Mouse (Mus musculus) small intestine, adult 2 months (tissue): ENCODE measurements around the gene Gli3. TPM values are rescaled to one million over a fixed set of nuclear protein-coding genes. Genes with fewer than 3 reads are reported as not detected.

Source experiments
- H3K27ac ChIP-seq: fragments of 200-500 bp; 2 replicates; pipeline ENCODE4 v1.5.1; 2012; ENCODE audit warnings: low read depth, low read length, control low read depth, inconsistent platforms; ENCODE audit not compliant: insufficient read depth
- H3K27me3 ChIP-seq: fragments of 200-500 bp; 2 replicates; pipeline ENCODE4 v1.6.1; 2012; ENCODE audit warnings: mild to moderate bottlenecking, moderate library complexity, low read length, inconsistent platforms; ENCODE audit not compliant: control insufficient read depth, insufficient read depth
- H3K36me3 ChIP-seq: fragments of 200-500 bp; 2 replicates; pipeline ENCODE4 v1.6.1; 2012; ENCODE audit warnings: mild to moderate bottlenecking, low read length, control low read depth, inconsistent platforms; ENCODE audit not compliant: control insufficient read depth, insufficient read depth
- H3K4me1 ChIP-seq: fragments of 200-500 bp; 2 replicates; pipeline ENCODE4 v1.6.1; 2012; ENCODE audit warnings: low read length, inconsistent platforms, mixed read lengths; ENCODE audit not compliant: control insufficient read depth, insufficient read depth, insufficient read length
- H3K4me3 ChIP-seq: fragments of 200-500 bp; 2 replicates; pipeline ENCODE4 v1.5.1; 2012; ENCODE audit warnings: low read depth, mild to moderate bottlenecking, control low read depth, inconsistent platforms, low read length, moderate library complexity
- CTCF ChIP-seq: fragments of 200-500 bp; IDR thresholded peaks from 2 replicates; pipeline ENCODE4 v1.5.1; 2012; ENCODE audit warnings: low read depth, mild to moderate bottlenecking, control low read depth, inconsistent platforms, low read length, moderate library complexity, mixed read lengths; ENCODE audit not compliant: insufficient replicate concordance, insufficient read length; ENCODE audit errors: extremely low read depth
- POLR2A ChIP-seq: fragments of 200-500 bp; IDR thresholded peaks from 2 replicates; pipeline ENCODE4 v1.6.1; 2012; ENCODE audit warnings: low read depth, mild to moderate bottlenecking, control low read depth, inconsistent platforms, low read length, moderate library complexity
- whole genome bisulfite sequencing: fragments of 180-500 bp; shearing (Covaris S2); methylation state at CpG from one replicate; pipeline ENCODE4 v1.1.7; 2018; 5-methylcytosine and 5-hydroxymethylcytosine counted together
- polyA plus RNA-seq: library from polyadenylated mRNA; depleted of rRNA; stranded (reverse); fragments of >200 nt; gene quantifications from 2 replicates; pipeline ENCODE4 v1.2.3, GENCODE M21; 2012

Gene Gli3
- polyA plus RNA-seq, 1 experiment = 0.96 TPM

GRCm38 (mm10) chr13:15488065-15488464 is 25.0 kb downstream of the Gli3 start:
- H3K36me3 ChIP-seq = no peaks in the 10 kb centered on the region
- WGBS = 72% methylated on average over 1 of the region's 1 CpGs
- no peaks in the 10 kb centered on the region for H3K27me3 ChIP-seq
- TF ChIP-seq POLR2A (no peak), CTCF (no peak)
- H3K27ac ChIP-seq = no peak overlapping the region
- no peak overlapping the region for H3K4me3 ChIP-seq
- H3K4me1 ChIP-seq = no peaks in the 10 kb centered on the region

- TF ChIP-seq CTCF = no peak
- H3K4me3 ChIP-seq = no peak overlapping the region
- no peaks in the 10 kb centered on the region for H3K36me3 ChIP-seq
- H3K27me3 ChIP-seq = no peaks in the 10 kb centered on the region
- H3K4me1 ChIP-seq = no peaks in the 10 kb centered on the region
- WGBS = 85% methylated on average over 4 of the region's 4 CpGs
- no peak overlapping the region for H3K27ac ChIP-seq
Observed at GRCm38 (mm10) chr13:15495820-15496219, 32.8 kb downstream of the Gli3 start.

GRCm38 (mm10) chr13:15498338-15498737 is 35.3 kb downstream of the Gli3 start:
- Histone ChIP-seq H3K27ac (no peak overlapping the region), H3K4me3 (no peak overlapping the region), H3K27me3 (no peaks in the 10 kb centered on the region), H3K36me3 (no peaks in the 10 kb centered on the region), H3K4me1 (no peaks in the 10 kb centered on the region)
- TF ChIP-seq CTCF (no peak), POLR2A (no peak)
- 63% methylated on average over 4 of the region's 4 CpGs for WGBS

- Histone ChIP-seq H3K27me3 (no peaks in the 10 kb centered on the region), H3K36me3 (no peaks in the 10 kb centered on the region), H3K4me1 (no peaks in the 10 kb centered on the region), H3K4me3 (no peak overlapping the region), H3K27ac (no peak overlapping the region)
- no peak for TF ChIP-seq CTCF
- no peak for TF ChIP-seq POLR2A
Observed at GRCm38 (mm10) chr13:15510925-15511324, 47.9 kb downstream of the Gli3 start.

- Histone ChIP-seq H3K27ac (no peak overlapping the region), H3K36me3 (no peaks in the 10 kb centered on the region), H3K4me3 (no peak overlapping the region), H3K4me1 (no peaks in the 10 kb centered on the region), H3K27me3 (no peaks in the 10 kb centered on the region)
- whole genome bisulfite sequencing = 91% methylated on average over 5 of the region's 5 CpGs
- TF ChIP-seq CTCF (no peak), POLR2A (no peak)
Observed at GRCm38 (mm10) chr13:15513114-15513513, 50.1 kb downstream of the Gli3 start.

- TF ChIP-seq CTCF (no peak), POLR2A (no peak)
- Histone ChIP-seq H3K36me3 (no peaks in the 10 kb centered on the region), H3K27me3 (no peaks in the 10 kb centered on the region), H3K4me3 (no peak overlapping the region), H3K27ac (no peak overlapping the region), H3K4me1 (no peaks in the 10 kb centered on the region)
- 65% methylated on average over 8 of the region's 8 CpGs for WGBS
Observed at GRCm38 (mm10) chr13:15514082-15514481, 51.0 kb downstream of the Gli3 start.

GRCm38 (mm10) chr13:15517048-15517760 is 54.2 kb downstream of the Gli3 start:
- no peak overlapping the region for H3K27ac ChIP-seq
- 81% methylated on average over 9 of the region's 9 CpGs for WGBS

More at GRCm38 (mm10) chr13:15517048-15517760, 54.2 kb downstream of the Gli3 start:
- no peaks in the 10 kb centered on the region for H3K27me3 ChIP-seq
- H3K36me3 ChIP-seq = no peaks in the 10 kb centered on the region
- no peaks in the 10 kb centered on the region for H3K4me1 ChIP-seq
- no peak overlapping the region for H3K4me3 ChIP-seq
- no peak for TF ChIP-seq POLR2A
